Mouse (Mus musculus) mammary gland, adult 2 months (tissue): ENCODE measurements around the gene Prl7b1. TPM values are rescaled to one million over a fixed set of nuclear protein-coding genes. Genes with fewer than 3 reads are reported as not detected.

Source experiments
- polyA plus RNA-seq: library from polyadenylated mRNA; depleted of rRNA; stranded (reverse); fragments of >200 nt; gene quantifications from 2 replicates; pipeline ENCODE4 v1.2.3, GENCODE M21; 2012; ENCODE audit warnings: low replicate concordance; rRNA removed

The Prl7b1 gene
- polyA plus RNA-seq: not detected in 2 replicates

GRCm38 (mm10) chr13:27610482-27610881 lies at the start of gene Prl7b1:
Prl7b1 (minus strand) TSS chr13:27610582.

GRCm38 (mm10) chr13:27642393-27642792 lies 32.0 kb upstream of the Prl7b1 start, which contains the start of gene Prl7a1:
Prl7a1 (minus strand) TSS chr13:27642493.

GRCm38 (mm10) chr13:27582071-27582470 lies 28.3 kb downstream of the Prl7b1 start, which contains the start of gene Prl8a1:
Prl8a1 (minus strand) TSS chr13:27582171.

GRCm38 (mm10) chr13:27564506-27564905 lies 45.9 kb downstream of the Prl7b1 start, which contains the start of gene Prl8a9:
Prl8a9 (minus strand) TSS chr13:27564606.

Other genes with a start within 250 kb of the Prl7b1 start
- gene Prl2b1, start 219.7 kb downstream of the Prl7b1 start, polyA plus RNA-seq: not detected in 2 replicates
- gene Prl8a6, start 171.9 kb downstream of the Prl7b1 start, polyA plus RNA-seq: not detected in 2 replicates
- gene Prl8a8, start 97.4 kb downstream of the Prl7b1 start, polyA plus RNA-seq: not detected in 2 replicates
- gene Prl8a9, start 46.0 kb downstream of the Prl7b1 start, polyA plus RNA-seq: not detected in 2 replicates
- not detected in 2 replicates for gene Prl8a1, start 28.4 kb downstream of the Prl7b1 start, polyA plus RNA-seq
- not detected in 2 replicates for gene Prl7a1, start 31.9 kb upstream of the Prl7b1 start, polyA plus RNA-seq
- gene Prl7a2, start 57.5 kb upstream of the Prl7b1 start, polyA plus RNA-seq: not detected in 2 replicates
- not detected in 2 replicates for gene Prl7d1, start 106.2 kb upstream of the Prl7b1 start, polyA plus RNA-seq
- gene Prl7c1, start 170.2 kb upstream of the Prl7b1 start, polyA plus RNA-seq: not detected in 2 replicates
- gene Prl2a1, start 191.1 kb upstream of the Prl7b1 start, polyA plus RNA-seq: not detected in 2 replicates
- not detected in 2 replicates for gene Prl2c1, start 238.8 kb upstream of the Prl7b1 start, polyA plus RNA-seq